Mouse (Mus musculus) 416B (cell line): ENCODE results near the gene Hspb1.

Experiments
- DNase-seq: peaks from one replicate; pipeline ENCODE4 v3.0.0; 2011; ENCODE audit warnings: low read depth

Hspb1 gene

GRCm38 (mm10) chr5:135911633-135912220 lies 24.0 kb downstream of the Hspb1 start:
- DNase-seq = peak; percentile 93

GRCm38 (mm10) chr5:135913201-135913600 lies 25.5 kb downstream of the Hspb1 start:
- peak; percentile 48 for DNase-seq

- DNase-seq = peak; percentile 60
Observed at GRCm38 (mm10) chr5:135914156-135914555, 26.4 kb downstream of the Hspb1 start.

- no peak for DNase-seq
Observed at GRCm38 (mm10) chr5:135916051-135916565, 28.4 kb downstream of the Hspb1 start.

GRCm38 (mm10) chr5:135916601-135917000 lies 28.9 kb downstream of the Hspb1 start:
- no peak for DNase-seq

GRCm38 (mm10) chr5:135917327-135918058 lies 29.8 kb downstream of the Hspb1 start:
- no peak for DNase-seq

GRCm38 (mm10) chr5:135918059-135918437 lies 30.3 kb downstream of the Hspb1 start:
- no peak for DNase-seq

GRCm38 (mm10) chr5:135918593-135918992 lies 30.9 kb downstream of the Hspb1 start:
- DNase-seq = no peak

GRCm38 (mm10) chr5:135919902-135920301 lies 32.2 kb downstream of the Hspb1 start:
- no peak for DNase-seq

GRCm38 (mm10) chr5:135923901-135924300 lies 36.2 kb downstream of the Hspb1 start:
- DNase-seq = no peak

GRCm38 (mm10) chr5:135929685-135930424 lies 42.1 kb downstream of the Hspb1 start:
- DNase-seq = no peak

- DNase-seq = no peak
Observed at GRCm38 (mm10) chr5:135931526-135931925, 43.8 kb downstream of the Hspb1 start.

GRCm38 (mm10) chr5:135932359-135932758 lies 44.6 kb downstream of the Hspb1 start:
- peak; percentile 53 for DNase-seq

GRCm38 (mm10) chr5:135933222-135933899 lies 45.6 kb downstream of the Hspb1 start:
- no peak for DNase-seq

GRCm38 (mm10) chr5:135933900-135934441 lies 46.3 kb downstream of the Hspb1 start:
- DNase-seq = peak; percentile 72

- DNase-seq = peak; percentile 99
Observed at GRCm38 (mm10) chr5:135934481-135935175, 46.9 kb downstream of the Hspb1 start, which contains the start of gene Ywhag. Gene Ywhag (minus strand): TSS chr5:135934616.

- DNase-seq = no peak
Observed at GRCm38 (mm10) chr5:135935176-135935523, 47.4 kb downstream of the Hspb1 start.

GRCm38 (mm10) chr5:135935641-135936190 lies 48.0 kb downstream of the Hspb1 start:
- DNase-seq = no peak
